Mouse (Mus musculus) kidney, adult 2 months (tissue): ENCODE results near the gene Eps15. TPM values are rescaled to one million over a fixed set of nuclear protein-coding genes. Genes with fewer than 3 reads are reported as not detected.

Source experiments
- DNase-seq: peaks from one replicate; pipeline ENCODE4 v3.0.0; 2021
- H3K27ac ChIP-seq: fragments of 200-500 bp; 2 replicates; pipeline ENCODE4 v1.5.1; 2012; ENCODE audit warnings: low read depth, low read length, control low read depth, inconsistent platforms; ENCODE audit not compliant: insufficient read depth
- H3K27me3 ChIP-seq: fragments of 200-500 bp; replicated peaks from 2 replicates; pipeline ENCODE4 v1.6.1; 2012; ENCODE audit warnings: mild to moderate bottlenecking, moderate library complexity, low read length, inconsistent platforms; ENCODE audit not compliant: control insufficient read depth, insufficient read depth
- H3K36me3 ChIP-seq: fragments of 200-500 bp; 2 replicates; pipeline ENCODE4 v1.6.1; 2012; ENCODE audit warnings: mild to moderate bottlenecking, moderate library complexity, low read length, inconsistent platforms; ENCODE audit not compliant: control insufficient read depth, insufficient read depth
- H3K4me1 ChIP-seq: fragments of 200-500 bp; 2 replicates; pipeline ENCODE4 v1.6.1; 2011; ENCODE audit warnings: low read length; ENCODE audit not compliant: control insufficient read depth, insufficient read depth
- H3K4me3 ChIP-seq: fragments of 200-500 bp; 2 replicates; pipeline ENCODE4 v1.5.1; 2011; ENCODE audit warnings: mild to moderate bottlenecking, low read depth, low read length, control low read depth; ENCODE audit not compliant: insufficient read depth
- CTCF ChIP-seq: fragments of 200-500 bp; conservative IDR thresholded peaks from 2 replicates; pipeline ENCODE4 v1.5.1; 2011; ENCODE audit warnings: low read depth, mild to moderate bottlenecking, control low read depth, low read length, moderate library complexity, mixed read lengths; ENCODE audit not compliant: insufficient read depth, insufficient read length
- POLR2A ChIP-seq: fragments of 200-500 bp; IDR thresholded peaks from one replicate; pipeline ENCODE4 v1.6.1; 2011; ENCODE audit warnings: low read depth, low read length, control low read depth
- WGBS: fragments of 180-500 bp; shearing (Covaris S2); methylation state at CpG from one replicate; pipeline ENCODE4 v1.1.7; 2018; 5-methylcytosine and 5-hydroxymethylcytosine counted together
- polyA plus RNA-seq: library from polyadenylated mRNA; depleted of rRNA; stranded (reverse); fragments of >200 nt; gene quantifications from 2 replicates; pipeline ENCODE4 v1.2.3, GENCODE M21; 2012

The Eps15 gene
- polyA plus RNA-seq, 1 experiment: 19.3 TPM

DNA sequence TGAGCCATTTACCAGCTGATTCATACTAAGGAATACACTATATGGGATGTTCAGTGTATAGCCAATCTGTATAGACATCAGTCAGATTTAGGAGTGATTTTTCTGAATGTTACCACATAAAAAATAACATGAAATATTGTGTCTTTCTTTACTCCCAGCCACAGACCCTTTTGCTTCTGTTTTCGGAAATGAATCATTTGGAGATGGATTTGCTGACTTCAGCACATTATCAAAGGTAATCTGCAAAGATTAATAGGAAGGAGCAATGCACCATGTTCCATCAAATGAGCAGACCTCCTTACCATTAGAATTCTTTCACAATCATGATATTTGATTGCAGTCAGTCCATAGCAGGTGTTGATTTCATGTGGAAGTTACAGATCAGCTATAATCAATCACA lies 98.0 kb downstream of the Eps15 start:
- Histone ChIP-seq H3K27me3 (no peaks in the 10 kb centered on the region), H3K27ac (no peak overlapping the region), H3K4me3 (no peak overlapping the region), H3K36me3 (peaks cover 5% of the 10 kb centered on the region), H3K4me1 (no peaks in the 10 kb centered on the region)
- TF ChIP-seq CTCF (no peak), POLR2A (no peak)
- no peak for DNase-seq
- WGBS: 96% methylated on average over 1 of the region's 1 CpGs

DNA sequence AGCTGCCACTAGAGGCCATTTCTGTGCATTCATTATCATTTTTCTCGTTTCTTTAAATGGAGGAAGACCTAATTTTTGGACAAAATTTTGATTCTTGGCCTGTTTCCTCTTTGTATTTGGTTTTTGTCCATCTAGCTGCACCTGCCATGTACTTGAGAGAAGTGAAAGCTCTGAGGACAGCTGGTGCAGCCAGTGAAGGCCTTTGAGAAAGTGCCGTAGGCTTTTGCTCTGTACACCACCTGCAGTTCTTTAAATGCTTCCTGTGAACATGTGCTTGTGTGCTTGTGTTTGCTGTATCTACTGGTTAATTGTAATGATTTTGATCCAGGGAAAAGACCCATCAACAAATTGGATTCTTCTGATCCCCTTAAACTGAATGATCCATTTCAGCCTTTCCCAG lies 102.4 kb downstream of the Eps15 start:
- Histone ChIP-seq H3K4me3 (no peak overlapping the region), H3K4me1 (no peaks in the 10 kb centered on the region), H3K27ac (no peak overlapping the region), H3K36me3 (0 out of 2 replicates have a peak, but pooled peaks cover 3% of the 10 kb centered on the region), H3K27me3 (no peaks in the 10 kb centered on the region)
- DNase-seq: no peak
- 92% methylated on average over 2 of the region's 2 CpGs for WGBS
- TF ChIP-seq POLR2A (no peak), CTCF (no peak)

DNA sequence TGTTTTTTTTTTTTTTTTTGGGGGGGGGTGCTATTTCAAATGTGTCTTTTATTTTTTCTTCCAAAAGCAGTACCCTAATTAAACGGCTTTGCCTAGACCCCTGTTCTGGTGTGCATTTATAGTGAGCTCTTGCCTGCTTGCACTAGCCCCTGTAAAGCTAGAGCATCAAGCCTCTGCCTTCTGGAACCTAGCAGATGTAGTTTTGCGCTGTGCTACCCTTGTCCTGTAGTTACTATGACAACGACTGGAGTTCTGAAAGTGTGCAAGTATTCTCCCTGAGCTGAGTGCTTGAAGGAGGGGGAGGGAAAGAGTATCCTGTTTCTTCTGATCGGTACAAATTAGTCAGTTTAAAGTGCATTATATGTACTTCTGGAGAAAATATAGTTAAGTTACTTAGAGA lies 105.5 kb downstream of the Eps15 start:
- Histone ChIP-seq H3K4me3 (no peak overlapping the region), H3K4me1 (no peaks in the 10 kb centered on the region), H3K27me3 (no peaks in the 10 kb centered on the region), H3K27ac (no peak overlapping the region), H3K36me3 (peaks cover 2% of the 10 kb centered on the region; the same call in 1 of the 2 replicates)
- 71% methylated on average over 4 of the region's 4 CpGs for WGBS
- TF ChIP-seq POLR2A (no peak), CTCF (no peak)
- no peak for DNase-seq

DNA sequence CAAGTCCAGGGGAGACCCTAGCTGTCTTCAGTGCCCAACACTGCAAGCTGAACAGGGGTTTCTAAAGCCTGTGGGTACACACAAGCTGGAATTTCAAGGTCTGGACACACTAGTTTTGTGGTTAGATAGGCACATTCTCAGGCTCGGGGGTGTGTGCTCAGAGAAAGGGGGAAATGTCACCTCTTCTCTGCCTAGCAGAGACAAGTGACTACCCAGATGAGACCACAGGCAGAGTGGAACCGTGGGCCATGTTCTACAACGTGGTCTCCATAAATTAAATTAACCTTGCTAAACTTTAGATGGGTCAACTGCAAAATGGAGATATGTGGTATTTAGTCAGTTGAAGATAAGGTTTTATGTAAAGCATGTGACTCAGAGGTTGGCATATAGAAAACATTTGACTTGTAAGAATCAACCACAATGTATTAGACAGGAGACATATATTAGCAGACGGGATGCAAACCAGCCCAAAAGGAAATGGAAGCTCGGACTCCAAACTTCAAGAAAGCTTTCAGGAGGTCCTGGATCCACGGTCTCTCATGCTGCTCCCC lies 113.2 kb downstream of the Eps15 start:
- Histone ChIP-seq H3K27ac (no peak overlapping the region), H3K36me3 (no peaks in the 10 kb centered on the region), H3K4me1 (0 out of 2 replicates have a peak, but pooled peaks cover 3% of the 10 kb centered on the region), H3K27me3 (no peaks in the 10 kb centered on the region), H3K4me3 (no peak overlapping the region)
- no peak for DNase-seq
- no peak for TF ChIP-seq POLR2A
- TF ChIP-seq CTCF: no peak
- 63% methylated on average over 6 of the region's 6 CpGs for WGBS

DNA sequence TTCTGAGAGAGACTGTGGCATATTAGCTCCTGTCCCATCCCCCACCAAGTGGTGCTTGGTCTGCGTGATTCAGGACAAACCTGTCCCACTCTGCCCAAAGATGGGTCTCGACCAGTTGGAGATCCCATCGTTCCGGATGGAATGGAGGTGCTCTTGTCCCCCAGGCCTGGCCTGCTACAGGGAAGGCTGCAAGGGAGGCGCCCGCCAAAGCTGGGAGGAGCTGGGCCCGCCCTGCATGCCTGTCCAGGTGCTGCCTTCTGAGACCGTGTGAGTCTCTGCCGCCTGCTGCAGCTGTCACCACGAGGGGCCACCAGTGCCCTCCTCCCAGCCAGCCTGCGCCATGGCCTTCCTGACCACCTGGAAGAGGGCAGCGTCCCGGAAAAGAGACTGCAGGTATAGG lies 113.8 kb downstream of the Eps15 start:
- DNase-seq: peak; percentile 28
- WGBS: 9% methylated on average over 13 of the region's 13 CpGs

DNA sequence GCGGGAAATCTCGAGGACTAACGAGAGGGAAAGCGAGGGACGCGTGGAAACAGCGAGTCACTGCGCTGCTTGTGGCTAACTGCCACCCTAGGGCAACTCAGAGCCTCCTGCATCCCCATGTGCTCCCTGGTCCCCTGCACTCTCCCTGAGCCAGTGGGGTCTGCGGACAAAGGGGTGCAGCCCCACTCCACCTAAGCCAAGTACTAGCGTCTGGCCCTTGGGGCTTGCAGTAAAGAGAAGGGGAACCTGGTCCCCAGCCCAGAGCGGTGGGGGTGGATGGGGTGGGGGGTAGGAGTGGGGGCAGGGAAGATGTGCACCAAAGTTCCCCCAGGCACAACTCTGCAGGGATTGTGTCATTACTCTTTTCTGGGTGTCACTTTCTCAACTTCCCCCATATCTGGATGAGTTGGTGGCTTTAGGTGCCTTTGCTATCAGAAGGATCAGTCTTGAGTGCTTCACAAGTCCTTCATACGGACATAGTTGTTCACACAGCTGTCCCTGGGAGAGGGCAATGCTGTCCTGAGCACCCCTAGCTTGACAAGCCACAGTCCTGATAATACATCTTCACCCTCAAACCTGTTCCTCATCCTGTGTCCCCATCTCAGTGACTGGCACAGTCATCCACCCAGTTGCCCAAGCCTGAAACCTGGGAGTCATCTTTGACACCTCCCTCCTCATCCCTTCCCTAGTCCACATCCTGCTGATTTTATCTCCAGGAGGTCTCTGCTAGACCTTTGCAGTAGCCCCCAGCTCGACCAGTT lies 114.4 kb downstream of the Eps15 start:
- 30% methylated on average over 13 of the region's 13 CpGs for WGBS
- no peaks in the 10 kb centered on the region for H3K27me3 ChIP-seq
- H3K36me3 ChIP-seq: no peaks in the 10 kb centered on the region
- no peak overlapping the region for H3K27ac ChIP-seq
- H3K4me1 ChIP-seq: 0 out of 2 replicates have a peak, but pooled peaks cover 3% of the 10 kb centered on the region
- TF ChIP-seq CTCF (no peak), POLR2A (no peak)
- no peak for DNase-seq
- H3K4me3 ChIP-seq: no peak overlapping the region

More for the DNA sequence above, 113.8 kb downstream of the Eps15 start:
- Histone ChIP-seq H3K27me3 (no peaks in the 10 kb centered on the region), H3K27ac (no peak overlapping the region), H3K4me1 (0 out of 2 replicates have a peak, but pooled peaks cover 3% of the 10 kb centered on the region), H3K4me3 (no peak overlapping the region), H3K36me3 (no peaks in the 10 kb centered on the region)
- no peak for TF ChIP-seq CTCF
- no peak for TF ChIP-seq POLR2A

DNA sequence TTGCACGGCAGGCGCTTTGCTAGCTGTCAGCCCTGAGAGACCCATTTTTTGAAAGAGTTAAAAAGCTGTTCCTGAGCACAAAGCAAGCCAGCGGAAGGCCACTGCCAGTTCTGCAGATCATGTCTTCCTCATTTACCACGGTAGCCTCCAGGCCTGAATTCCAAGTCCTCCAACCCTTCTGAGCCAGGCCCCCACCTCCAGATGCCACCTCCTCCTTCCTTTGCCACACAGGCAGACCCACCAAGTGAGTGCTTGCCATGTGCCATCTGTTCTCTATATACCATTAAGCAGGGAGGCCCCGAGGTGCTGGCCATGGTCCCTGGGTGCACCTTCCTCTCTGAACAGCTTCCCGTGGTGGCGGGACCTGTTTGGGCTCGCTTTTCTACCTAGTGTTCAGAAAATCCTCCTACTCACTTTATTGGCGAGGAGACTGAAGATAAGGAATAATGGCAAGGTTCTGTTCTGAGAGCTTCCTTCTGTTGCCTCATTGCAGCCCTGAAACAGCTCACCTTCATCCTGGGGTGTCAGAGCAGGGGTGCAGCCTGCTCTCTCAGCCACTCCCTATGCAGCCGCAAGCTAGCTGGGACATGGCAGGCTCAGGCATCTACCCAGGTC lies 120.4 kb downstream of the Eps15 start:
- WGBS: 85% methylated on average over 10 of the region's 10 CpGs
- Histone ChIP-seq H3K27me3 (no peaks in the 10 kb centered on the region), H3K4me1 (no peaks in the 10 kb centered on the region), H3K36me3 (no peaks in the 10 kb centered on the region), H3K27ac (no peak overlapping the region), H3K4me3 (no peak overlapping the region)
- TF ChIP-seq POLR2A: no peak
- TF ChIP-seq CTCF: no peak
- DNase-seq: no peak
